Mouse (Mus musculus): ENCODE results near the gene Tmem236.

The Tmem236 gene

DNA sequence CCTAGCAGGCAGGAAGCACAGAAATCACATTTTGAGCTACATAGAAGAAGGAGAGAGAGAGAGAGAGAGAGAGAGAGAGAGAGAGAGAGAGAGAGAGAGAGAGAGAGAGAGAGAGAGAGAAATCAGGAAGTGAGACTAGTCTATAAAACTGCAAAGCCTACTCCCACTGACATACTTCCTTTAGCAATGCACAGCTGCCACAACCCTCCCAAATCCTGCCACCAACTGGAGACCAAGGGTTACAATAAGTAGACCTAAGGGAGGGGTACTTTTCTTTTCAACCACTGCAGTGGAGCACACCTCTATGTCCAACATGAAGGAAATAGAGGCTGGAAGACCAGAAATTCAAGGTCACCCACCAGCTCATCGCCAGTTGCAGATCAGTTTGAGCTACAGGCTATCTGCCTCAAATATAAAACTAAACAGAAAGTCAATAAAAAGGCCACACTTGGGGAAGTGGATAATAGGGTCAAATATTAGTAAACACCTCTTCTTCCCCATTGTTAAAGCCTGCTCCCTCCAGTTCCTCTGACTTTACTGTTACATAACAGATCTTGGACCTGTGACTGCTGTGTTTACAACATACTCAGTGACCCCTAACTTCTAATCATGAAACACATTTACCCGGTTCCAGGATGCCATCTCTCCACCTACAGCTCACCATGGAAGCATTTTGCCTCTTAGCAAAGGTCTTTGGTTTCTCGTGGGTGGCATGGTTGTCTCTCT is 75.7 kb downstream of the Tmem236 start:
- DNase-seq (ENCODE audit: low read depth, low spot score), result no peak

GRCm38 (mm10) chr2:14251938-14252337 is 77.6 kb downstream of the Tmem236 start:
- no peak for DNase-seq (ENCODE audit: low read depth, low spot score)

GRCm38 (mm10) chr2:14258345-14258850 is 84.1 kb downstream of the Tmem236 start:
- no peak for DNase-seq (ENCODE audit: low read depth, low spot score)

- DNase-seq (ENCODE audit: low read depth, low spot score), result no peak
Measured at GRCm38 (mm10) chr2:14262090-14262489, 87.8 kb downstream of the Tmem236 start.

DNA sequence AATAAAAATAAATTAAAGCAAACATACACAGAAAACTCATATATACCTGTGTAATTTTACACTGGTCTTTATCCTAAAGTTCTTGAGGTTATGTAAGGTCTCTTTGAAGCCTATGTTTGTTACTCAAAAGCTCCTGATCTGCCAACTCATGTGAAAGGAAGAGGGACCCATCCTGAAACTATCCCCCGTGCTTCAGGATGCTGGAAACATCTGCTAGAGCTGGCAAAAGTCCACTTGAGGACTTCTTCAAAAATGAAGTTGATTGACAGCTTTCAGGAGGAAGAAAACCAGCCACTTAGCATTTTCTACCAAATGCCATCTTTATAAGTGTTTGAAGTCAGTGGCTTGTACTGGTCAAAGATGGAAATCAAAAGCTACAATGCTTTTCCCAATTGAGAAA is 94.8 kb downstream of the Tmem236 start:
- DNase-seq (ENCODE audit: low read depth, low spot score), result no peak
